Mouse (Mus musculus) stomach, embryonic 14.5 days (tissue): Measurements from ENCODE around the gene Arap1. TPM values are rescaled to one million over a fixed set of nuclear protein-coding genes. Genes with fewer than 3 reads are reported as not detected.

Experiments used
- ATAC-seq: fragments of 200-750 bp; cut with Nextera tagmentation; 2 replicates; pipeline ENCODE4 v1.8.0; 2017; ENCODE audit warnings: low read depth, moderate TSS enrichment; ENCODE audit not compliant: insufficient number of reproducible peaks, insufficient read depth, low FRiP score
- H3K27ac ChIP-seq: fragments of 300-500 bp; sonication (generic); 2 replicates; pipeline ENCODE4 v1.5.1; 2014; ENCODE audit warnings: mild to moderate bottlenecking, low read length, moderate library complexity, mixed read lengths
- H3K27me3 ChIP-seq: fragments of 300-500 bp; sonication (generic); 2 replicates; pipeline ENCODE4 v1.6.1; 2014; ENCODE audit warnings: low read length, control low read depth, mixed read lengths; ENCODE audit not compliant: control insufficient read depth, insufficient read depth
- H3K36me3 ChIP-seq: fragments of 300-500 bp; sonication (generic); 2 replicates; pipeline ENCODE4 v1.6.1; 2014; ENCODE audit warnings: mild to moderate bottlenecking, control low read depth, low read length, moderate library complexity, mixed read lengths; ENCODE audit not compliant: control insufficient read depth, insufficient read depth
- H3K4me1 ChIP-seq: fragments of 300-500 bp; sonication (generic); 2 replicates; pipeline ENCODE4 v1.6.1; 2014; ENCODE audit warnings: low read length, control low read depth, mixed read lengths; ENCODE audit not compliant: control insufficient read depth, insufficient read depth
- H3K4me2 ChIP-seq: fragments of 300-500 bp; sonication (generic); replicated peaks from 2 replicates; pipeline ENCODE4 v1.6.1; 2014; ENCODE audit warnings: low read depth, low read length, control low read depth
- H3K4me3 ChIP-seq: fragments of 300-500 bp; sonication (generic); 2 replicates; pipeline ENCODE4 v1.5.1; 2014; ENCODE audit warnings: low read depth, low read length, control low read depth
- H3K9ac ChIP-seq: fragments of 300-500 bp; sonication (generic); replicated peaks from 2 replicates; pipeline ENCODE4 v1.6.1; 2014; ENCODE audit warnings: low read depth, mild to moderate bottlenecking, control low read depth, low read length, moderate library complexity, mixed read lengths
- H3K9me3 ChIP-seq: fragments of 300-500 bp; sonication (generic); 2 replicates; pipeline ENCODE4 v1.6.1; 2016; ENCODE audit warnings: low read depth, low read length, control low read depth; ENCODE audit not compliant: control insufficient read depth
- WGBS: fragments of 180-500 bp; shearing (Covaris S2); extraction: QIAGEN DNeasy Blood & Tissue Kit; methylation state at CpG from one replicate; pipeline ENCODE4 v1.1.7; 2014; 5-methylcytosine and 5-hydroxymethylcytosine counted together
- polyA plus RNA-seq: library from polyadenylated mRNA; unstranded; fragments of >200 nt; fragmentation: Nextera tagmentation; extraction: Ambion mirVana; gene quantifications from 2 replicates; pipeline ENCODE4 v1.2.1, GENCODE M21; 2014

The Arap1 gene
- polyA plus RNA-seq, 1 experiment from 2014 or later: 131 TPM

- H3K27me3 ChIP-seq: 0 out of 2 replicates have a peak, but pooled peaks cover 4% of the 10 kb centered on the region
- H3K27ac ChIP-seq: no peak overlapping the region
- no peak overlapping the region for H3K4me2 ChIP-seq
- H3K9me3 ChIP-seq: no peaks in the 10 kb centered on the region
- peaks cover under 1% of the 10 kb centered on the region; the same call in 1 of the 2 replicates for H3K4me1 ChIP-seq
- H3K4me3 ChIP-seq: no peak overlapping the region
- H3K36me3 ChIP-seq: no peaks in the 10 kb centered on the region
- H3K9ac ChIP-seq: no peak overlapping the region
- WGBS: 79% methylated on average over 5 of the region's 5 CpGs
- ATAC-seq: no peak
These were observed 109.4 kb downstream of the Arap1 start for GRCm38 (mm10) chr7:101457283-101457682.

GRCm38 (mm10) chr7:101457801-101458200 lies 109.9 kb downstream of the Arap1 start:
- H3K36me3 ChIP-seq: no peaks in the 10 kb centered on the region
- no peaks in the 10 kb centered on the region for H3K9me3 ChIP-seq
- H3K4me2 ChIP-seq: no peak overlapping the region
- 49% methylated on average over 8 of the region's 8 CpGs for WGBS
- no peak overlapping the region; the same call in 1 of the 2 replicates for H3K27ac ChIP-seq
- H3K27me3 ChIP-seq: 0 out of 2 replicates have a peak, but pooled peaks cover 3% of the 10 kb centered on the region
- H3K9ac ChIP-seq: no peak overlapping the region
- no peak for ATAC-seq
- peaks cover 6% of the 10 kb centered on the region; the same call in 1 of the 2 replicates for H3K4me1 ChIP-seq
- H3K4me3 ChIP-seq: no peak overlapping the region

- Histone ChIP-seq H3K9ac (no peak overlapping the region), H3K27me3 (0 out of 2 replicates have a peak, but pooled peaks cover 3% of the 10 kb centered on the region), H3K4me2 (no peak overlapping the region), H3K36me3 (no peaks in the 10 kb centered on the region), H3K4me3 (no peak overlapping the region), H3K27ac (peak overlapping the region; percentile 10; the same call in 1 of the 2 replicates), H3K9me3 (no peaks in the 10 kb centered on the region), H3K4me1 (peaks cover 6% of the 10 kb centered on the region; the same call in 1 of the 2 replicates)
- 58% methylated on average over 4 of the region's 4 CpGs for WGBS
- no peak for ATAC-seq
These were observed 110.5 kb downstream of the Arap1 start for GRCm38 (mm10) chr7:101458278-101458781.

GRCm38 (mm10) chr7:101459305-101459813 lies 111.5 kb downstream of the Arap1 start:
- H3K9ac ChIP-seq: no peak overlapping the region
- H3K4me1 ChIP-seq: peaks cover 6% of the 10 kb centered on the region; the same call in 1 of the 2 replicates
- no peak overlapping the region for H3K27ac ChIP-seq
- no peak overlapping the region for H3K4me3 ChIP-seq
- no peaks in the 10 kb centered on the region for H3K9me3 ChIP-seq
- H3K4me2 ChIP-seq: no peak overlapping the region
- ATAC-seq: no peak
- H3K27me3 ChIP-seq: no peaks in the 10 kb centered on the region
- 68% methylated on average over 9 of the region's 9 CpGs for WGBS
- H3K36me3 ChIP-seq: no peaks in the 10 kb centered on the region

- Histone ChIP-seq H3K9ac (no peak overlapping the region), H3K4me3 (no peak overlapping the region), H3K27ac (no peak overlapping the region), H3K4me1 (peaks cover 9% of the 10 kb centered on the region; the same call in 1 of the 2 replicates), H3K9me3 (no peaks in the 10 kb centered on the region), H3K36me3 (no peaks in the 10 kb centered on the region), H3K27me3 (no peaks in the 10 kb centered on the region), H3K4me2 (no peak overlapping the region)
- no peak for ATAC-seq
- WGBS: 68% methylated on average over 10 of the region's 10 CpGs
These were observed 112.2 kb downstream of the Arap1 start for GRCm38 (mm10) chr7:101459923-101460607.

GRCm38 (mm10) chr7:101460608-101460957 lies 112.7 kb downstream of the Arap1 start:
- 47% methylated on average over 10 of the region's 10 CpGs for WGBS
- Histone ChIP-seq H3K36me3 (no peaks in the 10 kb centered on the region), H3K4me3 (no peak overlapping the region), H3K9me3 (no peaks in the 10 kb centered on the region), H3K4me2 (no peak overlapping the region), H3K27me3 (no peaks in the 10 kb centered on the region), H3K4me1 (peaks cover 14% of the 10 kb centered on the region; the same call in 1 of the 2 replicates), H3K9ac (no peak overlapping the region), H3K27ac (no peak overlapping the region)
- ATAC-seq: no peak

GRCm38 (mm10) chr7:101461571-101461970 lies 113.7 kb downstream of the Arap1 start:
- Histone ChIP-seq H3K9me3 (no peaks in the 10 kb centered on the region), H3K4me3 (no peak overlapping the region), H3K4me2 (no peak overlapping the region), H3K36me3 (no peaks in the 10 kb centered on the region), H3K4me1 (peaks cover 16% of the 10 kb centered on the region; the same call in 1 of the 2 replicates), H3K9ac (no peak overlapping the region), H3K27me3 (no peaks in the 10 kb centered on the region), H3K27ac (no peak overlapping the region)
- ATAC-seq: no peak
- 70% methylated on average over 11 of the region's 11 CpGs for WGBS
